Mouse (Mus musculus): ENCODE data around the gene Pabpn1. TPM values are rescaled to one million over a fixed set of nuclear protein-coding genes. Genes with fewer than 3 reads are reported as not detected.
A peak's percentile ranks its signal among the peaks of the same experiment; 100 is the strongest.

Gene Pabpn1
- polyA plus RNA-seq, 1 experiment: 114 TPM

- 5% methylated on average over 36 of the region's 36 CpGs for WGBS
- Histone ChIP-seq H3K27me3 (replicated peaks; ENCODE audit: control insufficient read depth, insufficient read depth, low read length) (no peaks in the 10 kb centered on the region), H3K4me1 (ENCODE audit: control insufficient read depth, insufficient read depth, low read length) (peaks cover 4% of the 10 kb centered on the region), H3K27ac (ENCODE audit: insufficient read depth, low read depth, low read length) (peak overlapping the region; percentile 65; the same call in 1 of the 2 replicates), H3K36me3 (ENCODE audit: control insufficient read depth, insufficient read depth, low read length) (no peaks in the 10 kb centered on the region), H3K4me3 (ENCODE audit: insufficient read depth, low read depth, low read length) (peak overlapping the region; percentile 77)
- peak; percentile 66 for DNase-seq
- TF ChIP-seq CTCF (conservative IDR thresholded peaks at IDR 0.05; ENCODE audit: insufficient read depth, insufficient read length, low read depth, low read length) (no peak), POLR2A (IDR thresholded peaks at IDR 0.05; ENCODE audit: low read depth, low read length) (no peak)
Measured at GRCm38 (mm10) chr14:54875844-54876538, 16.3 kb upstream of the Pabpn1 start.

- Histone ChIP-seq H3K27me3 (replicated peaks; ENCODE audit: control insufficient read depth, insufficient read depth, low read length) (no peaks in the 10 kb centered on the region), H3K27ac (ENCODE audit: insufficient read depth, low read depth, low read length) (peak overlapping the region; percentile 65), H3K36me3 (ENCODE audit: control insufficient read depth, insufficient read depth, low read length) (no peaks in the 10 kb centered on the region), H3K4me1 (ENCODE audit: control insufficient read depth, insufficient read depth, low read length) (peaks cover 4% of the 10 kb centered on the region), H3K4me3 (ENCODE audit: insufficient read depth, low read depth, low read length) (peak overlapping the region; percentile 77)
- TF ChIP-seq CTCF (conservative IDR thresholded peaks at IDR 0.05; ENCODE audit: insufficient read depth, insufficient read length, low read depth, low read length): no peak
- peak; percentile 23 for TF ChIP-seq POLR2A (IDR thresholded peaks at IDR 0.05; ENCODE audit: low read depth, low read length)
- under 1% methylated on average over 72 of the region's 72 CpGs for WGBS
- DNase-seq: peak; percentile 94
Measured at GRCm38 (mm10) chr14:54876539-54877047, 15.7 kb upstream of the Pabpn1 start.

GRCm38 (mm10) chr14:54877048-54877715, 15.1 kb upstream of the Pabpn1 start, which contains the start of gene Ppp1r3e:
TSS of gene Ppp1r3e (minus strand) at chr14:54877550.
- no peak for TF ChIP-seq POLR2A (IDR thresholded peaks at IDR 0.05; ENCODE audit: low read depth, low read length)
- TF ChIP-seq CTCF (conservative IDR thresholded peaks at IDR 0.05; ENCODE audit: insufficient read depth, insufficient read length, low read depth, low read length): no peak
- no peaks in the 10 kb centered on the region for H3K36me3 ChIP-seq (ENCODE audit: control insufficient read depth, insufficient read depth, low read length)
- WGBS: 1% methylated on average over 61 of the region's 61 CpGs
- peak within 1 kb of the TSS; percentile 65 for H3K27ac ChIP-seq (ENCODE audit: insufficient read depth, low read depth, low read length)
- DNase-seq: peak; percentile 86
- H3K4me1 ChIP-seq (ENCODE audit: control insufficient read depth, insufficient read depth, low read length): peaks cover 4% of the 10 kb centered on the region
- H3K27me3 ChIP-seq (replicated peaks; ENCODE audit: control insufficient read depth, insufficient read depth, low read length): no peaks in the 10 kb centered on the region
- H3K4me3 ChIP-seq (ENCODE audit: insufficient read depth, low read depth, low read length): peak within 1 kb of the TSS; percentile 77

- whole genome bisulfite sequencing: 1% methylated on average over 27 of the region's 27 CpGs
- peak; percentile 90 for DNase-seq
Measured at GRCm38 (mm10) chr14:54883154-54884021, 8.9 kb upstream of the Pabpn1 start, which contains the start of the genes Bcl2l2 and Gm20521. TSS of gene Bcl2l2 (plus strand) at chr14:54883377. TSS of gene Gm20521 (plus strand) at chr14:54883441.

GRCm38 (mm10) chr14:54884022-54884712, 8.1 kb upstream of the Pabpn1 start:
- Histone ChIP-seq H3K27ac (ENCODE audit: insufficient read depth, low read depth, low read length) (peak overlapping the region; percentile 74), H3K4me1 (ENCODE audit: control insufficient read depth, insufficient read depth, low read length) (peaks cover 9% of the 10 kb centered on the region; the same call in 1 of the 2 replicates), H3K27me3 (replicated peaks; ENCODE audit: control insufficient read depth, insufficient read depth, low read length) (no peaks in the 10 kb centered on the region), H3K36me3 (ENCODE audit: control insufficient read depth, insufficient read depth, low read length) (no peaks in the 10 kb centered on the region), H3K4me3 (ENCODE audit: insufficient read depth, low read depth, low read length) (peak overlapping the region; percentile 64)
- no peak for TF ChIP-seq CTCF (conservative IDR thresholded peaks at IDR 0.05; ENCODE audit: insufficient read depth, insufficient read length, low read depth, low read length)
- TF ChIP-seq POLR2A (IDR thresholded peaks at IDR 0.05; ENCODE audit: low read depth, low read length): no peak
- 20% methylated on average over 21 of the region's 21 CpGs for WGBS
- no peak for DNase-seq

More at GRCm38 (mm10) chr14:54883154-54884021, 8.9 kb upstream of the Pabpn1 start, which contains the start of the genes Bcl2l2 and Gm20521:
- Histone ChIP-seq H3K4me3 (ENCODE audit: insufficient read depth, low read depth, low read length) (peak within 1 kb of the TSS; percentile 64), H3K4me1 (ENCODE audit: control insufficient read depth, insufficient read depth, low read length) (peaks cover 9% of the 10 kb centered on the region; the same call in 1 of the 2 replicates), H3K36me3 (ENCODE audit: control insufficient read depth, insufficient read depth, low read length) (no peaks in the 10 kb centered on the region), H3K27ac (ENCODE audit: insufficient read depth, low read depth, low read length) (peak within 1 kb of the TSS; percentile 99), H3K27me3 (replicated peaks; ENCODE audit: control insufficient read depth, insufficient read depth, low read length) (no peaks in the 10 kb centered on the region)
- TF ChIP-seq POLR2A (IDR thresholded peaks at IDR 0.05; ENCODE audit: low read depth, low read length) (peak; percentile 80), CTCF (conservative IDR thresholded peaks at IDR 0.05; ENCODE audit: insufficient read depth, insufficient read length, low read depth, low read length) (no peak)

- Histone ChIP-seq H3K27me3 (replicated peaks; ENCODE audit: control insufficient read depth, insufficient read depth, low read length) (no peaks in the 10 kb centered on the region), H3K27ac (ENCODE audit: insufficient read depth, low read depth, low read length) (no peak overlapping the region), H3K4me3 (ENCODE audit: insufficient read depth, low read depth, low read length) (no peak overlapping the region), H3K4me1 (ENCODE audit: control insufficient read depth, insufficient read depth, low read length) (peaks cover 9% of the 10 kb centered on the region; the same call in 1 of the 2 replicates), H3K36me3 (ENCODE audit: control insufficient read depth, insufficient read depth, low read length) (no peaks in the 10 kb centered on the region)
- WGBS: 90% methylated on average over 11 of the region's 11 CpGs
- no peak for TF ChIP-seq POLR2A (IDR thresholded peaks at IDR 0.05; ENCODE audit: low read depth, low read length)
- TF ChIP-seq CTCF (conservative IDR thresholded peaks at IDR 0.05; ENCODE audit: insufficient read depth, insufficient read length, low read depth, low read length): no peak
- DNase-seq: no peak
Measured at GRCm38 (mm10) chr14:54885309-54885708, 7.0 kb upstream of the Pabpn1 start.

Data from kidney, adult 2 months (tissue).